Mouse (Mus musculus) midbrain, embryonic 14.5 days (tissue): Measurements from ENCODE around the gene 4933402J07Rik. TPM values are rescaled to one million over a fixed set of nuclear protein-coding genes. Genes with fewer than 3 reads are reported as not detected.

Source experiments
- ATAC-seq: fragments of 200-750 bp; cut with Nextera tagmentation; 2 replicates; pipeline ENCODE4 v1.8.0; 2017; ENCODE audit warnings: moderate number of reproducible peaks, moderate library complexity; ENCODE audit not compliant: low FRiP score, low TSS enrichment
- DNase-seq: peaks from one replicate; pipeline ENCODE4 v3.0.0-alpha.2; 2015
- H3K27ac ChIP-seq: fragments of 300-500 bp; sonication (generic); replicated peaks from 2 replicates; pipeline ENCODE4 v1.5.1; 2014; ENCODE audit warnings: mild to moderate bottlenecking, low read depth, low read length, moderate library complexity
- H3K27me3 ChIP-seq: fragments of 300-500 bp; sonication (generic); 2 replicates; pipeline ENCODE4 v1.6.1; 2014; ENCODE audit warnings: low read length, control low read depth, mixed read lengths; ENCODE audit not compliant: control insufficient read depth, insufficient read depth
- H3K36me3 ChIP-seq: fragments of 300-500 bp; sonication (generic); 2 replicates; pipeline ENCODE4 v1.6.1; 2014; ENCODE audit warnings: low read length, control low read depth; ENCODE audit not compliant: control insufficient read depth, insufficient read depth
- H3K4me1 ChIP-seq: fragments of 300-500 bp; sonication (generic); 2 replicates; pipeline ENCODE4 v1.6.1; 2014; ENCODE audit warnings: mild to moderate bottlenecking, antibody characterized with exemption, low read length, control low read depth; ENCODE audit not compliant: control insufficient read depth, insufficient read depth
- H3K4me2 ChIP-seq: fragments of 300-500 bp; sonication (generic); 2 replicates; pipeline ENCODE4 v1.6.1; 2014; ENCODE audit warnings: mild to moderate bottlenecking, low read length, moderate library complexity
- H3K4me3 ChIP-seq: fragments of 300-500 bp; sonication (generic); replicated peaks from 2 replicates; pipeline ENCODE4 v1.5.1; 2014; ENCODE audit warnings: low read depth, low read length
- H3K9ac ChIP-seq: fragments of 300-500 bp; sonication (generic); replicated peaks from 2 replicates; pipeline ENCODE4 v1.6.1; 2014; ENCODE audit warnings: mild to moderate bottlenecking, low read length, moderate library complexity
- H3K9me3 ChIP-seq: fragments of 300-500 bp; sonication (generic); 2 replicates; pipeline ENCODE4 v1.6.1; 2016; ENCODE audit warnings: low read length, control low read depth, mixed read lengths; ENCODE audit not compliant: control insufficient read depth
- WGBS: fragments of 180-500 bp; shearing (Covaris S2); extraction: QIAGEN DNeasy Blood & Tissue Kit; methylation state at CpG from one replicate; pipeline ENCODE4 v1.1.7; 2014; 5-methylcytosine and 5-hydroxymethylcytosine counted together
- polyA plus RNA-seq: library from polyadenylated mRNA; unstranded; fragments of >200 nt; fragmentation: Nextera tagmentation; extraction: Ambion mirVana; gene quantifications from 2 replicates; pipeline ENCODE4 v1.2.1, GENCODE M21; 2014

Gene 4933402J07Rik
- polyA plus RNA-seq, 1 experiment from 2014 or later = not detected

DNA sequence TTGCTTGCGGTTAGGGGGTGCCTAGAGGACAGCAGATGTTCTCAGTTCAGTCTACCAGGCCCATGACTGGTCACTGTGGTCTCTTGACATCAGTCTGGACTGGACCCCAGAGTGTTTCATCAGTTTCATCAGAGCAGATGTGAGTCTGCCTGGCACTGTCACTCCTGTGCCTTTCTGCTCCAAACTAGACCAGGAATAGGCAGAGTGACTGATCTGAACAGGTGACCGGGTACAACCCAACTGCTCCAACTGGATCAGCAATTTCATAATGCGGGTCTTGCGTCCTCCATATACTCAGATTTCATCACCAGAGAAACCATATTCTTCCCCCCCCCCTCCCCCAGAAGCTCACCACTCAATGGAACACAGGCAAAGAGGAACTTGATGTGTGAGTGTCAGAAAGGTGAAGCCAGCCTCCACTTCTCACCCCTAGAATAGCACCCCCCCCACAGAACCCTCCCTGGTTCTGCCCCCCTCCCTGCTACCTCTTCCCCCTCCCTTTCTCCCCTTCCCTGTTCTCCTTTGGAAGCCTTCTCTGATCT is 46.1 kb downstream of the 4933402J07Rik start:
- ATAC-seq = no peak
- WGBS = 98% methylated on average over 4 of the region's 4 CpGs
- no peaks in the 10 kb centered on the region for H3K9me3 ChIP-seq

DNA sequence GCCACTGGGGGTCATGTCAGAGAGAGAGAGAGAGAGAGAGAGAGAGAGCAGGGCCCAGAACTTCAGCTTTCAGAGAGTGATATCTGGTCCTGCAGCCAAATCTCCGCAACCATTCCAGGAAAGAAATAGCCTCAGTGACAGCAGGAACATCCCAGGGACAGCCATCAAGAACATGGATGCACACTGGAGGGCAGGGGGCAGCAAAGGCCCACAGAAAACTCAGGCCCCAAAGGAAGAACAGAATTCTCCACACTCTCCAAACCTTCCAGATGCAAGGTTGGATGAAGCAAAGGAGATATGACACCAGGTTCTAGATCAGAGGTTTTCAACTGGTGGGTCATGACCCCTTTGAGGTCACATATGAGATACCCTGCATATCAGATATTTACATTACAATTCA is 50.0 kb downstream of the 4933402J07Rik start:
- no peaks in the 10 kb centered on the region for H3K27me3 ChIP-seq
- H3K4me3 ChIP-seq = no peak overlapping the region
- no peak overlapping the region for H3K4me2 ChIP-seq
- DNase-seq = peak; percentile 43
- 93% methylated on average over 1 of the region's 1 CpGs for WGBS
- no peaks in the 10 kb centered on the region for H3K36me3 ChIP-seq
- no peak overlapping the region for H3K9ac ChIP-seq
- ATAC-seq = no peak
- peaks cover 12% of the 10 kb centered on the region; the same call in 1 of the 2 replicates for H3K4me1 ChIP-seq
- no peaks in the 10 kb centered on the region for H3K9me3 ChIP-seq
- no peak overlapping the region for H3K27ac ChIP-seq

More for the DNA sequence above, 46.1 kb downstream of the 4933402J07Rik start:
- Histone ChIP-seq H3K27ac (no peak overlapping the region), H3K4me2 (no peak overlapping the region), H3K27me3 (no peaks in the 10 kb centered on the region), H3K9ac (no peak overlapping the region), H3K36me3 (no peaks in the 10 kb centered on the region), H3K4me1 (peaks cover 5% of the 10 kb centered on the region; the same call in 1 of the 2 replicates), H3K4me3 (no peak overlapping the region)
- no peak for DNase-seq

DNA sequence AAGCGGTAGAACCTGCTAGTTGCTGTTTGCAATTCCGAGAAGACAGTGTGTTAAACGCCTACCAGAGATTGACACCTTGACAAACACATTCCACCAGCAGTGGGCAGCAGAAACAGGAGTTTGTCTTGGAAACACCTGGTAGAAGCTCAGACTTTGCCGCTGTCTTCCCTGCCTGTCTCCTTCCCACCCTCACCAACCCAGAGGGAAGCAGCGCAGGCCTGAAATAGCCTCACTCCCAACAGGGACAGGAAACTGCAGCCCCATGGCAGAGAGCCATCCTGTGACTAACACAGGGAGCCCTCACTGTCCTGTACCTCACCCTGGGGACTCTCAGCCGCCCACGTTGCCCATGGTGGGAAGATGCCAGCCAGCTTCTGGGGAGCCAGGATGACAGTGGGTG is 55.5 kb downstream of the 4933402J07Rik start:
- Histone ChIP-seq H3K27me3 (no peaks in the 10 kb centered on the region), H3K9ac (no peak overlapping the region), H3K36me3 (no peaks in the 10 kb centered on the region), H3K4me3 (no peak overlapping the region), H3K9me3 (no peaks in the 10 kb centered on the region), H3K4me2 (no peak overlapping the region), H3K27ac (0 out of 2 replicates have a peak overlapping the region, but pooled peaks have one; percentile 9), H3K4me1 (peaks cover 12% of the 10 kb centered on the region; the same call in 1 of the 2 replicates)
- ATAC-seq (no peak), DNase-seq (peak; percentile 77)
- 63% methylated on average over 7 of the region's 7 CpGs for WGBS

DNA sequence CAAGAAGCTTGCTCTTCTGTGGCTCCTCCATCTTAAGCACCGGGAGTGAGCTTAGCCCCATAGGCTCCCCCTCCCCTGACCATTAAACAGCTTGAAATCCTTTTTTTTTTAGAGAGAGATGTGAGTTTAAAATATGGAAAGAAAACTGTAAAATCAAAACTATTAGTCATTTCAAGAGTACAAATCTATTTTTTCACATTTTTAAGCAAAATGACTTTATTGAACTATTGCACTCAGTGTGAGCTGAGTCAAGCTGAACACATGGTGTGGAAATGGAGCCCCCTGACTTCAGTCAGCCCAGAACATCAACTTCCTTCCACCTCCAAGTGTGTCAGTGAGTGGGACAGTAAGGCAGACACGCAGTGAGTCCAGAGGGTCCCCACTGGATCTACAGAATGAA is 55.9 kb downstream of the 4933402J07Rik start:
- Histone ChIP-seq H3K27me3 (no peaks in the 10 kb centered on the region), H3K9ac (no peak overlapping the region), H3K9me3 (no peaks in the 10 kb centered on the region), H3K36me3 (no peaks in the 10 kb centered on the region), H3K4me2 (no peak overlapping the region), H3K4me3 (no peak overlapping the region), H3K27ac (0 out of 2 replicates have a peak overlapping the region, but pooled peaks have one; percentile 9), H3K4me1 (peaks cover 12% of the 10 kb centered on the region; the same call in 1 of the 2 replicates)
- 67% methylated on average over 2 of the region's 2 CpGs for WGBS
- DNase-seq (no peak), ATAC-seq (no peak)

DNA sequence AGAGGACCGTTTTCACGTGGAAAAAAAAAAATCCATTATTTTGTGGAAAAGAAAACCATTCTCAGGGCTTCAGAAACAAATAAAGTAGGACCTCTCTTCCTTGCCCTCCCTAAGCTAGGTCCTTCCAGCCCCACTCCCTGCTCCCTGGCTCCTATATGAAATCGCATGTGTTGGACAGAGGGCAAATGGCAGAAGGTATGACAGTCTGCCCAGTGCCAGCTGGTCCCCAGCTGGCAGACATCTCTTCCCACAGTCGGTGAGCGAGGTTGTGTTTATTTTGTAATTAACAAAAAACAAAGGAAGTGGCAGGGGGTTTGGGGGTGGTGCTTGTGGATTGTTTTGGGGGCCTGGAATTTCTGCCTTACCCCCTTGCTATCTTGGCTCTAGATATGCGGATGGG is 56.6 kb downstream of the 4933402J07Rik start:
- ATAC-seq = no peak
- Histone ChIP-seq H3K4me2 (no peak overlapping the region), H3K4me1 (peaks cover 6% of the 10 kb centered on the region; the same call in 1 of the 2 replicates), H3K9me3 (no peaks in the 10 kb centered on the region), H3K9ac (no peak overlapping the region), H3K27ac (no peak overlapping the region; the same call in 1 of the 2 replicates), H3K4me3 (no peak overlapping the region), H3K27me3 (no peaks in the 10 kb centered on the region), H3K36me3 (no peaks in the 10 kb centered on the region)
- no peak for DNase-seq
- 75% methylated on average over 6 of the region's 6 CpGs for WGBS

- no peak overlapping the region for H3K9ac ChIP-seq
- ATAC-seq (no peak), DNase-seq (no peak)
- H3K4me1 ChIP-seq = no peaks in the 10 kb centered on the region; the same call in 1 of the 2 replicates
- H3K4me2 ChIP-seq = no peak overlapping the region
- no peak overlapping the region for H3K27ac ChIP-seq
- H3K4me3 ChIP-seq = no peak overlapping the region
- no peaks in the 10 kb centered on the region for H3K9me3 ChIP-seq
- no peaks in the 10 kb centered on the region for H3K36me3 ChIP-seq
- H3K27me3 ChIP-seq = no peaks in the 10 kb centered on the region
- 84% methylated on average over 12 of the region's 12 CpGs for WGBS
These were observed 57.5 kb downstream of the 4933402J07Rik start for GRCm38 (mm10) chr8:87621181-87621580.

- no peak overlapping the region for H3K9ac ChIP-seq
- WGBS = 53% methylated on average over 6 of the region's 6 CpGs
- no peak overlapping the region for H3K27ac ChIP-seq
- no peaks in the 10 kb centered on the region for H3K27me3 ChIP-seq
- no peak overlapping the region for H3K4me2 ChIP-seq
- ATAC-seq = no peak
- H3K9me3 ChIP-seq = no peaks in the 10 kb centered on the region
- no peaks in the 10 kb centered on the region for H3K4me1 ChIP-seq
- no peak overlapping the region for H3K4me3 ChIP-seq
- DNase-seq = no peak
- H3K36me3 ChIP-seq = no peaks in the 10 kb centered on the region
These were observed 66.0 kb downstream of the 4933402J07Rik start for GRCm38 (mm10) chr8:87629656-87630055.

- no peak overlapping the region for H3K9ac ChIP-seq
These were observed 68.1 kb downstream of the 4933402J07Rik start for GRCm38 (mm10) chr8:87631776-87632175.

DNA sequence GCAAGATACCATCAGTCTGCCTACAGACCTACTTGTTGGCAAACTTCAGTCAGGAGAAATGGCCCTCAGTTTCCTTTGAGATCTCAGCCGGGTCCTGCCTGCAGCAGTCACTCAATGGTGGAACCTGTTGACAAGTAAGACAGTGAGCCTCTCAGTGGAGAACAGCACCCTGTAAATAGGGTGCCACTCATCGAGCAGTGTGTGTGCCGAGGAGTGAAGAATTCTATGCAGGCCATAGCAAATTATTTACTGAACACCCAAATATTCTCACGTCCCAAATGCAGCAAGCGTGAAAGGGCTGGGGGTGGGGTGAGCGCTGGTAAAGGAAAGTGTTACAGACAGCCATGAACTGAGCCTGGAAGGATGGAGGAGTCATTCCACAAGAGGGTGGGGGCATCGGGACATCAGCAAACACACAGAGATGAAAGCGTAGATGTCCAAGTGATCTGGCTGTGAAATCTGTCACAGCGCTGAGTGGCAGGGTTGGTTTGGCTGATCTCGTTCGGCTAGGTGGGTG is 72.6 kb downstream of the 4933402J07Rik start:
- H3K36me3 ChIP-seq = no peaks in the 10 kb centered on the region
- ATAC-seq (no peak), DNase-seq (no peak)
- no peaks in the 10 kb centered on the region for H3K27me3 ChIP-seq
- H3K27ac ChIP-seq = no peak overlapping the region
- no peak overlapping the region for H3K4me2 ChIP-seq
- no peak overlapping the region for H3K4me3 ChIP-seq
- 78% methylated on average over 11 of the region's 11 CpGs for WGBS
- no peaks in the 10 kb centered on the region for H3K4me1 ChIP-seq
- H3K9me3 ChIP-seq = no peaks in the 10 kb centered on the region
- H3K9ac ChIP-seq = no peak overlapping the region

More at GRCm38 (mm10) chr8:87631776-87632175, 68.1 kb downstream of the 4933402J07Rik start:
- no peaks in the 10 kb centered on the region for H3K27me3 ChIP-seq
- no peak overlapping the region for H3K27ac ChIP-seq
- H3K4me2 ChIP-seq = no peak overlapping the region
- ATAC-seq (no peak), DNase-seq (no peak)
- H3K36me3 ChIP-seq = no peaks in the 10 kb centered on the region
- 93% methylated on average over 7 of the region's 7 CpGs for WGBS
- H3K4me1 ChIP-seq = no peaks in the 10 kb centered on the region
- H3K4me3 ChIP-seq = no peak overlapping the region
- no peaks in the 10 kb centered on the region for H3K9me3 ChIP-seq
